Mouse (Mus musculus): ENCODE data around the gene Alkal2.

The Alkal2 gene

GRCm38 (mm10) chr12:30883986-30884621 lies at the start of gene Alkal2:
Alkal2 (plus strand) TSS chr12:30884322.
- DNase-seq (ENCODE audit: low read depth): no peak

GRCm38 (mm10) chr12:30848521-30848920 lies 35.6 kb upstream of the Alkal2 start:
- DNase-seq (ENCODE audit: low read depth): no peak

DNA sequence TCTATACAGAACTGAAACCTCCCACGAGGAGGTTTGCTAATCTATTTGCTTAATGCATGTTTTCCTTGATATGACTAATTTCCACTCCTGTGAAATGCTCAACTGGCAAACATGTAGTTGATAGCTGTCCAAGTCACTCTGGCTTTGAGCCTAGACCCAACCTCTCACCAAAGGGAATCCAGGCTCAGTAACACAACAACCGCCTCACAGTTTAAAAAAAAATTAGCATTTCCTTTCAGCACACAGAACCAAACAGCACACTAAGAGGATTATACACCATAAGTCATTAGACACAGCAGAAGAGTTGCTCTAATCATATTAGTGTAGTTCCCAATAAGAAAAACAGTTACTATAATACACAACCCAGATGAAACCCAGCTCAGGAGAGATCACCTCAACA lies 33.2 kb upstream of the Alkal2 start:
- DNase-seq (ENCODE audit: low read depth): no peak

DNA sequence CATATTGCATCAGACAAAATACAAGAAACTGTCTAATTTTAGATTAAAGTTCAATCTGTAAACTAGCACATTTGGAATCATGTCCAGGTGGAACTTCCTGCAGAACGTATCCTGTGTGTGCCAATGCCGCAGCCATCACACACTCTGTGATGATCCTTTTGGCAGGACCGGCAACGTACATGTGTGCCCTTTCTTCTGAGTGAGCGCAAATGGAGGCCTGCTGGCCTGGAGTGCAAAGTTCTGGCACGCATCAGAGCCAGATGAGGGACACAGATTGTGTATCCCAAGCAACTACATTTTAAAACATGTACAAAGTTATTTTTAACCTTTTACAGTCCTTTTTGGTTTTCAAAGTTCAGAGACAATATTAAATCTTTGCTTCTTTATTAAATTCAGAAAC lies 32.3 kb upstream of the Alkal2 start:
- no peak for DNase-seq (ENCODE audit: low read depth)

DNA sequence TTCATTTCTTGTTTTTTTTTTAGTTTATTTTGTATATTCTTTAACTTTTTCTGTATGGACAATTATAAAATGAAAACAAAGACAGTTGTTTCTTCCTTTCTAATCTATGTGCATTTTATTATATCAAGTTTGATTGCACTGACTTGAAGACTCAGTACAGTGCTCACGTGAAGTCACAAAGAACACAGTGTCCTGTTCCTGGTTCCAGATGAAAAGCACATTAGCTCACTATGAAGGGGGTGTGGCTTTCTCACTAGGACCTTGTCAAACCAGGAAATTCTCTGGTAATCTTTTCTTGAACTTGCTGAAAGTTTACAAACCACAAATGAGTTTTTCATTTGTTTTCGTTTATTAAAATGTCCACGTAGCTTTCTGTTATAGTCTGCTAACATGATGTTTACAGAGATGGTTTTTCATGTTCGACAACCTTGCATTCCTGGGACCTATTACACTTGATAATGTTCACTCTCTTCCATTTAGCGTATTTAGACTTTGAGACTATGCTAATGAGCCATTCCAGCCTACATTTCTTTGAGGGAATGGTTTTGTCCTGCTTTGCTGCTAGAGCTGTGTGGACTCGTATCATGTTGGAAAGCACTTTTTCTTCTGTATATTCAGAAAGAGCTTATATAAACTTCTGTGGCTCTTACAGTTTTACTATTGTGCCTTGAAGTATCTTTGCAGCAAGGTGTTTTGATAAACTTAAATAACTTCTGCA lies 28.5 kb upstream of the Alkal2 start:
- DNase-seq (ENCODE audit: low read depth): no peak

DNA sequence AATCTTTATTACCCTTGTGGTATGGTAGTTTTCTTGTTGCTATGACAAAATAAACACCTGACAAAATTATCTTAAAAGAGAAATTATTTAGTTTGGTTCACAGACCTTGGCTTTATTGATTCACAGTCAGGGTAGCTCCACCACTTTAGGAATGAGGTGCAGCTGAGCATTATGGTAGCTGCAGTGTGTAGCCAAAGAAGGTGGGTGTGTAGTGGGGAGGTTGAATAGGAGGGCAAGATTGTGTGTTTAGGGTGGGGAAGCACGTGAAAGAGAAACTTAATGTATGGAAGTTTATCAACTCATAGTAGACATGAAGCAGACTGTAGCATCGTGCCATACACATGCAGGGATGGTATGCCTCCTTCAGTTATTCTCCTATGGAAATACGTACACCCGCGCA lies 27.9 kb upstream of the Alkal2 start:
- no peak for DNase-seq (ENCODE audit: low read depth)

DNA sequence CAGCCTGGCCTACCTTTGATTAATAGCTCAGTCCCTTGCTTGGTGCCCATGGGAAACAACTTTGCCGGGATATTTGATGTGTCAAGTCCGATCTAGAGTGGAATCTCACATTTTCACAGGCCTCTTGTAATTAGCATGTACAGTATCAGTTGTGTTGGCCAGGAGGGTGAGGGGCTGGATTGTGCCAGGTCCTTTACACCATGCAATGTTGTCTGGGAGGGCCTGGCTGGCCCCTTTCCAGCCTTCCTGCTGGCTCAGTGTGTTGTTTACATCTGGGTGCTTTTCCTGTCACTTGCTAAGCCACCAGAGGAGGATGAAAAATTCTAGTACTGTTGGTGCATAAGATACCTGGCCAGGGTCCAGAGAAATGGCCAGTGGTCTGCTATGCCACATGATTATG lies 19.8 kb upstream of the Alkal2 start:
- DNase-seq (ENCODE audit: low read depth): no peak

DNA sequence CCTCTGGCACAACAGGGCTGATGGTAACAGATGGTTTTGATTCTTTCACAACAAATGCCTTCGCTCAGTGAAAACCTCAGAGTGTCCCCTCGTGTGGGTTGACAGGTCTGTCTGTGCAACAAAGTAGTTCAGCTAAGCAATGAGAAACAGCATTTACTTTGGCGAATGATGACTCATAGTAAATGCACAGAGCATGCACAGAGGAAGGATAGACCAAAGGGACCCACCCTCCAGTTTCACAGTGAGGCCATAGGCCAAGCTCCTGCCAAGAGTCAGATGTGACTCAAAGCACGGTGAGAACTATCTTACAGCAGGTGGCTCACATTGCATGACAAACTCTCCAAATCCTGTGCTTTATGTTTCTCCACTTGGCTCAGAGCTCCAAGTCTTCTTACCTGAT lies 18.3 kb upstream of the Alkal2 start:
- peak; percentile 4 for DNase-seq (ENCODE audit: low read depth)

GRCm38 (mm10) chr12:30879447-30879846 lies 4.7 kb upstream of the Alkal2 start:
- no peak for DNase-seq (ENCODE audit: low read depth)

- no peak for DNase-seq (ENCODE audit: low read depth)
Observed at GRCm38 (mm10) chr12:30883592-30883985, 533 bp upstream of the Alkal2 start.

GRCm38 (mm10) chr12:30884622-30885230 lies 604 bp downstream of the Alkal2 start:
- DNase-seq (ENCODE audit: low read depth): no peak

DNA sequence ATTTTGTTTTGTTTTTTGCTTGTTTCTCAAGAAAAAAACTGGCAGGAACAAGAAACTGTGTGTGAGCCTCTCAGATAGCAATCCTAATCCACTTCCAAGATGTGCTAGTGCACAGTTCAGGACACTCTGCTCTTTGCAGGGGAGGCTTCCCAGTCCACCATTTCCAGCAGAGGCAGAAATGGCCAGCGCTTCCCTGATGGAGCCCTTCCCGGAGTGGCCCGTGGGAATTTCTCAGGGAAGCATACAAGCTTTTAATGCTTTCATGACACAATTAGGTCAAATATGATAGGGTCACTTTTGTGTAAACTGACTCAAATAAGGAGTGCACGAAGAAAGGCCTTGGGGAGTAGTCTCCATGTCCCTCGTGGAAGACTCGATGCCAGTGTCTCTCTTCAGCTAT lies 1.8 kb downstream of the Alkal2 start:
- DNase-seq (ENCODE audit: low read depth): no peak

DNA sequence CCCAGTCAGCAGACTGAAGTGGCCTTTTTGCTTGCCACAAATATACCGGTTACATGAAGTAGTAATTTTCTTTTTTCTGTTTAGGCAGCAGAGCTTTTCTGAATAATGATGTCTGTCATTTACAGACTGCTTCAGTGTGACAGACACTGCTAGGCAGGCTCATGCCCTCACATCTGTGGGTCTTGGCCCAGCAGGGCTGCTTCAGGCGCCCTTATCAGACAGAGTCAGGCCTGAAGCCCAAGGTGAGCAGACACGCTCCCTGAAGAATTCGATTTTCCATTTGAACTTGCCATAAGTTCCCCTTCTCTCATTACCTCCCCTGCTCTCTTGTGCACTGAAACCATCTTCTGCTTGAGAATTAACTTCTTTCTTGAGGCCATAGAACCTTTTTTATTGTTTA lies 3.9 kb downstream of the Alkal2 start:
- DNase-seq (ENCODE audit: low read depth): no peak

DNA sequence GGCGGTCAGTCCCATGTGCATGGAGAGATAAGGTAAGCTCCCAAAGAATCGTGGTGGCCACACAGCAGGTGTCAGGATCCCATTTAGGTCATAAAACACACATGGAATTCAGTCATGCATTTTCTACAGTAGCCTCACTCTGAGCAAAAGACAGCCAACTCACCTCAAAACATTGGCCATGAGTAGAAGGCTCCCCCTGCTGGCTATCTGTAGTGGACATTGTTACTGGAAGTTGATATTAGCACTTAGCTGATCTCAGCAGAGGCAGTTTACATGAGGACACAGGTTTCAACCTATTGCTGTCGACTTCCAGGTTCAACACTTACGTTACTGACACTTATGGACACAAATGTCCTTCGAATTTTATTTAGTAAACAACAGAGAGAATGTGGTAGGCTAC lies 5.9 kb downstream of the Alkal2 start:
- peak; percentile 61 for DNase-seq (ENCODE audit: low read depth)

DNA sequence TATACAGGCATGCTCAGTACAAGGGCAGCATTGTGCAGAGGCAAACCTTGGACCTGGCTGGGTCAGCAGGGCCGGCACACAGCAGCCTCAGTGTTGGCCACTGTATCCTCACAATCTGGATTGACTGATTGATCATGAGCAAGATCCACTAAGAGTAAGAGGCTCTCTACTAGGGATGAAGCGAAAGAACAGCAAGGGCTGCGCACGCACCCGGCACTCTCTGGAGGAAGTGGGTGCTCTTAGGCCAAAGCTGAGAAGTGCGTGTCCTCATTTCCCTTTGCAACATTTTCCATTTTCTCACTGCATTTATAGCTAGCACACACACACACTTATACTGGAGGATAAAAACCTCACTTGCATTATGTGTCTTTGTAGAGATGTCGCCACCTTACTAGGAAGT lies 7.3 kb downstream of the Alkal2 start:
- DNase-seq (ENCODE audit: low read depth): no peak

DNA sequence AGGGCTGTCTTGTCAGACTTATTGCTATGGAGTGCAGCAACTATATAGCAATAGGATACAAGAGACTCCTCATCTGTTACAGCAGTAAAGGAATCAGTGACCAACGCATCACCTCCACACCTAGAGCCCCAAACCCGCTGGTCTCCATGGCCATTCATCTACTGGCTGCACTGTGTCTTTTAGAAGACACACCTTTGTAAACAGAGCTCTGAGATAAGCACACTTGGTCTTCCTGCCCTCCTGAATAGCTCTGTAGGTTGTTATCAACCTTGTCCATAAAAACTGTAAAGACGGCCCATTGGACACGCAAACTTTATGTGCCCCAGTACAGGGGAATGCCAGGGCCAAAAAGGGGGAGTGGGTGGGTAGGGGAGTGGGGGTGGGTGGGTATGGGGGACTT lies 12.9 kb downstream of the Alkal2 start:
- no peak for DNase-seq (ENCODE audit: low read depth)

DNA sequence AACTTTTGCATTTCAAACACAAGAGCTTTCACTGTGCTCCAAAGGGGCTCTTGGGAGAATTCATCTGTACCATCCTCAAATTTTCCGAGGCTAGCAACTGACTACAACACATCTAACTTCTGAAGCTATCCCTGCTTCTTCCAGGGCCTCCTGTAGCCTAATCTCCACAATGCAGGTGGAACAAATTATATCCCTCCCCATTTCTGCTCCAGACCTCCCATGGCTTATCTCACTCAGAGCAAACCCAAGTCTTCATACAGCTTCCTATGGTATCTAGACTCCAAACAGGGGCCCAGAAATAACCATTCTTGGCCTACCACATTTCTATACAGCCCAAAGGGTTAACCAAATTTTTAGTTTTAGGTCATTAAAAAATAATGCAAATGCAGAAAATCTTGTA lies 24.5 kb downstream of the Alkal2 start:
- no peak for DNase-seq (ENCODE audit: low read depth)

GRCm38 (mm10) chr12:30909881-30910280 lies 25.8 kb downstream of the Alkal2 start:
- no peak for DNase-seq (ENCODE audit: low read depth)

DNA sequence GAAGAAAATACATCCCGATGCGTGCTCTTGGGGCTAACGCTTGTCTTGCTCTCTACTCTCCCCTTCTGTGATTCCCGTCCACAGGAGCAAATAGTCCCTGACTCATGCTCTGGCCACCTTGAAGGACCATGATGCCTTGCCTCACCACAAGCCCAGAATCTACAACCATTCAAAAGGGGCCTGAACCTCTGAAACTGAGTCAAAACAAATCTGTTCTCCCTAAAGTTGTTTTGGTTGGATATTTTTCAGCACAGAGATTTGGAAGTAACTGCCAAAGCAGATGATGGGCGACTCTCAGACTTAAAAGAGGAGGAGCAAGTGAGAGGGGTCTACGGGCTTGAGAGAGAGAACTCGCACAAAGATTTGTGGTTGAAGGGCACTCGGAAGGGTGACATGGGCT lies 26.7 kb downstream of the Alkal2 start:
- DNase-seq (ENCODE audit: low read depth): peak; percentile 68

- DNase-seq (ENCODE audit: low read depth): peak; percentile 87
Observed at GRCm38 (mm10) chr12:30911261-30912047, 27.3 kb downstream of the Alkal2 start, which contains the start of the genes Acp1 and Sh3yl1. Acp1 (minus strand) TSS chr12:30911589. Sh3yl1 (plus strand) TSS chr12:30911668.

DNA sequence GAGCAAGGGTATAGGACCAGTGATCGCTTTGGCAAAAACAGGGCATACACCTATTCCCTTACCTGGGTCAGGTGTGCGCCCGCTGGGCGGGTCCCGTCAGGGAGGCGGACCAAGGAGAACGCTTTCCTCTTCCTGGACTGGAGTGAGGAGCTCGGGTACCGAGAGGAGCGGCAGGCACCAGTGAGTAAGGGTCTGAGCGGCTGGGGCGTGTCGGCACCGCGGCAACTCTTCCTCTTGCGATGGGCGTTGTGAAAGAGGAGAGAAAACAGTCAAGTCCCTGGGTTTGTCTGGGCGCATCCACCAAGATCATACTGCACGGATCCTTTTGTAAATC lies 27.9 kb downstream of the Alkal2 start:
- DNase-seq (ENCODE audit: low read depth): no peak

DNA sequence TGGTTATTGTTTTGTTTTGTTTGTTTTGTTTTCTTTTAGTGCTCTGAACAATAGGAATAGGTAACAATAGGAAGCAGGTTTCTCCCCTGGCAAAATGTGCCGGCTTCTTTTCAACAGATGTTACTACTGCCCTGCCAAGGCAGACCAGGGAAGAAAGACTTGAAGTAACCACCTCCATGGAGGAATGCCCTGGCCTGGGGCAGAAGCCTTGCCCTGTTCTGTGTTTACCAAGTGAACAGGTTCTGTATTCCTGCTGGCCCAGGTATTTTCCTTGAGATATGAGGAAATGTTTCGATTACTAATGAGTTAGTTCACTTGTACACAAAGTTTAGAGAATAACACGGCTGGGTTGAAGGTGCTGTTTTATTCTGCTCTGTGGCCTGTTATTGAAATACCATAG lies 28.7 kb downstream of the Alkal2 start:
- DNase-seq (ENCODE audit: low read depth): no peak

DNA sequence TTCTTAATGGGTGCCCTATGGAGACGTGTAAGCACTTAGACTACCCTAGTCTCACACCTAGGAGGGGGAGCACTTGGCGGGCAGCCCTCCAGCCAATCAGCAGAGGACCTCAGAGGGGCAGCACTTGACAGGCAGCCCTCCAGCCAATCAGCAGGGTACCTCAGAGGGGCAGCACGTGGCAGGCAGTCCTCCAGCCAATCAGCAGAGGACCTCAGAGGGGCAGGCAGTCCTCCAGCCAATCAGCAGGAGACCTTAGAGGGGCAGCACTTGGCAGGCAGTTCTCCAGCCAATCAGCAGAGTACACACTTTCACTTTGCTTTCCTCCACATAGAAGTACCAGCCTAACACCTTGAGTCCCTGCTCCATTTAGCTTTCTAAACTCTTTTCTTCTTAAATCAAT lies 38.3 kb downstream of the Alkal2 start:
- DNase-seq (ENCODE audit: low read depth): peak; percentile 60
